Mouse (Mus musculus): ENCODE results near the gene Plekhg6.

The Plekhg6 gene

DNA sequence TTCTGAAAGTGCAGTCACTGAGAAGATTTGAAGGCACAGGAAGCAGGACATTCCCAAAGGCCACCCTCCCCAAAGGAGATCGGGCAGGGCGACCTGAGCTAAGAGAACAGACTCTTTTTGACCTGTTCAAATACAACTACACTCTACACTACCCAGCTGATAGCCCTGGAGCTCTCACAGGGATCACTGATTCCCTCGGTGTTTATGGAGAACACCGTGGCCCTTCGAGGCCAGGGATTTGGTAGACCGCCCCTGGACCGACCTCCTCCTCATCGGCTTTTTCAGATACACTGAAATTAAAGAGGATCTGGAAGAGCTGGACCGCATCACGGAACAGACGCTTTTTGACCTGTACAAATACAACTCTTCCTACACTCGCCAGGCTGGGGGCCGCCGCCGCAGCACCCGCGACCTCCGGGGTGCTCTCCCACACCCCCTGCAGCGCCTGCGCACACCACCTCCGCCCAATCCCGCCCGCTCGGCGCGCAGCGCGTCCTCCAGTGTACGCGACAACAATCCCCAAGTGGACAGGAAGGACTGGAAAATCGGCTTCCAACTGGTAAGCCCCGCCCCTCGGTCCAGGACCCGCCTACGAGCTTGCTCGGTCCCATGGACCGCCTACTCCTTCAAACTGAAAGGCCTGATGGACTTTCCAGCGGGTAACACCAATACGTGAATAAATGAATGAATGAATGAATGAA is 49.8 kb downstream of the Plekhg6 start:
- peak; percentile 78 for DNase-seq (ENCODE audit: extremely low spot score, low spot score)

DNA sequence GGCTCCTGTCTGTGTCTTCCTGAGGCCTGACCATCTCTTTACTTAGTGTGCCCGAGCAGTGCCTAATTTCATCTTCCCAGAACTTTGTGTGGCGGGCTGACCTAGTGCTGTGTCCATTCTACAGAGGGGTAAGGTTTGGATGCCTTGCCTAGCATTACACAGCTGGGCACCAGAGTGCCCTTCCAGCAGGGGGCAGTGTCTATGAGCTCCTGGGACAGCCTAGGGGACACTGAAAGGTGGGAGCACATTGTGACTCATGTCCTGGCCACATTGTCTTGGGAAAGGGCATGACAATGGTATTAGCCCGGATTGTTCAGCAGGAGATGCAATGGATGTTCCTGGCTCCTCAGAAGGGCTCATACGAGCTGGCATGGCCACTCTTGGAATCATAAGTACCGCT is 52.4 kb downstream of the Plekhg6 start:
- no peak for DNase-seq (ENCODE audit: extremely low spot score, low spot score)

DNA sequence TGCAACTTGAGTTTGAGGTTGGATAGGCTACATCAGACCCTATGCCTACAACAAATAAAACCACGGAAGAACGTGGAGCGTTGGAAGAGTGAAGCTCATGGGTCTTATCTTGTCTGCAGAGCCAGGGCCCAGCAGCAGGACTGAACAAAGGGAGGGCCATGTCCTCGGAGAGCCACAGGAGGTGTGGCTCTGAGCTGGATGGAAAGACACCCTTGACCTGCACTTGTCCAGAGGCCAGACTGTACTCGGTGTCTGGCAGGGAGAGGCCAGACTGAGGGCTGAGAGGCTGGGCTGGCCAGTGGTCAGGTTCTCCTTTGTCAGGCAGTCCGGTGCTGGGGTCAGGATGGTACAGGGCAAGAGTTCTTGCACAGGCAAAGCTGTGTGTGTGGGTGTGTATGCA is 55.3 kb downstream of the Plekhg6 start:
- DNase-seq (ENCODE audit: extremely low spot score, low spot score), result no peak

DNA sequence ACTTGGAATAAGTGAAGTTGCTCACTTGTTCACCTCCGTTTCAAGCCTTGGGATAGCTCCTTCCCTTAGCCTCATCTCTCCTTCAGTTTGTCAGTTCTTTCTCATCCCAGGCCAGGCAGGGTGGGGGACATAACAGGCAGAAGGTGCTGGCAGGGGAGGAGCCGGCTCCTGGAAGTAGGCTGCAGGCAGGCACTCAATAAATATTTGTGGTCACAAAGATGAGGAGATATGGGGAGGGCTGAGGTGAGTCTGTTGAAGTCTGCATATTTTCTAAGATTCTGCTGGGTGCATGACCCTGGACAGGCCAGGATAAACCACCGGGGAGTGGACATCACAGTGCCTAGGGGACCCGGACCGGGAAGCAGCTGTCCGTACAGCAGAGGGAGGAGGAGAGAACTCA is 57.0 kb downstream of the Plekhg6 start:
- no peak for DNase-seq (ENCODE audit: extremely low spot score, low spot score)

DNA sequence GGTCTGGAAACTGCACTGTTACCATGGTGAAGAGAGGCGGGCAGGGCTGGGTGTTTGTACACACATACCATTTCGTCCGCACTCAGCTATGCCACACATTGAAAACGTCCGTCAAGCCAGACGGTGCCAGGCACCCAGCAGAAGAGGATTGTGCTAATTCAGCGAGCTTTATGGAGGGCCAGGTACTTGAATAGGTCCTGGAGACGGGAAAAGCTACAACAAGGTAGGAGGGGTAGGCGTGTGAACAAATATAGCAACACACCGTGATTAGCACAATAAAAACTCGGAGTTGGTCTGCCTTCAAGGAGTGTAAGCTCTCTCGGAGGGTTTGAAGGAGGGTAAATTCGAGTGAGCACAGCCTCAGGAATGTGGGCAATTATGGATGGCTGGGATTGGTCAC is 57.8 kb downstream of the Plekhg6 start:
- no peak for DNase-seq (ENCODE audit: extremely low spot score, low spot score)

- no peak for DNase-seq (ENCODE audit: extremely low spot score, low spot score)
These were observed 59.3 kb downstream of the Plekhg6 start for GRCm38 (mm10) chr6:125321114-125321855.

DNA sequence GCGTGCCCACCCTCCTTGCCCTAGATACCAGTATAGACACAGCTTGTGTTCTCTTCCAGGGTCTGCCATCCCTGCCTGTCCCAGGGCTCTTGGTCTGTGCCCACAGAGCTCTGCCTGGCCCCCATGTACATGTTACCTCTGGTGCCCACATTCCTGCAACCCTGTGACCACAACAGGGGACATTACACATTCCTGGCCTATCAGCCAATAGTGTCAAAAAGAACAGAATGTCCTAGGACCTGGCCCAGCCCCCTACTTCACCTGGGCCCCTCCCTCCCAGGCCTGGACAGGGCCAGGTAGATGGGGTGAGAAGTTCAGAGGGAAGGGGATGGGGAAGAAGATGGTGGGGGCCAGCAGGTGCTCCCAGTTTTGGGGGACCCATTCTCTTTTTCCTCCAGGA is 60.3 kb downstream of the Plekhg6 start, which contains the start of gene Scnn1a:
Scnn1a (plus strand) TSS at position 337 of the 400 bp plus-strand sequence.
- DNase-seq (ENCODE audit: extremely low spot score, low spot score), result no peak

GRCm38 (mm10) chr6:125319919-125320296 is 60.7 kb downstream of the Plekhg6 start:
- DNase-seq (ENCODE audit: extremely low spot score, low spot score), result no peak

GRCm38 (mm10) chr6:125318981-125319918 is 61.3 kb downstream of the Plekhg6 start:
- no peak for DNase-seq (ENCODE audit: extremely low spot score, low spot score)

- DNase-seq (ENCODE audit: extremely low spot score, low spot score), result no peak
These were observed 63.5 kb downstream of the Plekhg6 start for GRCm38 (mm10) chr6:125317077-125317476.

DNA sequence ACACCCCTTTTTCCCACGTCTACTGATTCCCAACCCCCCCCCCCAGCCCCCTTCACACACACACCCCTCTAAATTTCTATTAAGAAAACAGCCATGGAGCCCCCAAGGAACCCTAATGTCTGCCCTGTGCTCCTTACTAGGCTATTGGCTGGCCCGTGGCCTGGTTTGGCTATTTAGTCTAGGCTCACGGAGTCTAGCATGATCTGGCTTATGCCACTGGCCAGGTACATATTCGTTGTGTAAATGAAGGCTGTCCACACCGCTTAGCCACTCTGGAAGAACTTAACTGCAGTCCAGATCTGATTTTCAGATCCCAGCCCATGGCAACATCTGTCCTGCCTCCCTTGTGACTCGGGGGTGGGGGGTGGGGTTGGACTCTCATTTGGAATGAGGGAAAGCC is 65.8 kb downstream of the Plekhg6 start:
- DNase-seq (ENCODE audit: extremely low spot score, low spot score), result no peak

DNA sequence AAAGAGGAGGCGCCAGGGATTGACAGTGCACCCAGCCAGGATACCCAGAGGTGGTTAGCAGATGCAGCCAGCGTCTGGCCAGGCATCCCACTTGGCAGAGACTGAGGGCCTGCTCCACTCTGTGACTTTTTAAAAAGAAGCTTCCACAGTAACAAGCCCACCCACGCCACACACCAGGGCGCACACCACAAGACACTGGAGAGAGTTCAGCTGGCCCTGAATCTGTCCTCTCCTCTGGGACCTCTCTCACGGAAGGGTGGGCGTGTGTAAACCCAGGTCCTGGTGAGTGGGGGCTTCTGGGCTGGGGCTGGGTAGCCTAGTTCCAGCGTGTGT is 66.4 kb downstream of the Plekhg6 start:
- DNase-seq (ENCODE audit: extremely low spot score, low spot score), result no peak

GRCm38 (mm10) chr6:125313546-125314230 is 66.9 kb downstream of the Plekhg6 start, which contains the start of gene Ltbr:
Gene Ltbr (minus strand): TSS chr6:125313885.
- DNase-seq (ENCODE audit: extremely low spot score, low spot score), result peak; percentile 78
